Mouse (Mus musculus): ENCODE results near the gene Tubgcp5.

The Tubgcp5 gene

GRCm38 (mm10) chr7:55793952-55794603 lies at the start of gene Tubgcp5:
Gene Tubgcp5 (plus strand): TSS chr7:55794154.
- in situ Hi-C loops (cut with MboI, MseI): loop anchor here in 1 of 2 experiments (5.0 kb wide), 1 partner anchor 173 kb away; no protein-coding TSS in a partner anchor

GRCm38 (mm10) chr7:55744566-55745220 lies 49.3 kb upstream of the Tubgcp5 start:
- in situ Hi-C loops (cut with MboI, MseI): no loop called here

- in situ Hi-C loops (cut with MboI, MseI): no loop called here
Measured at GRCm38 (mm10) chr7:55750841-55751240, 43.1 kb upstream of the Tubgcp5 start.

GRCm38 (mm10) chr7:55759346-55759745 lies 34.6 kb upstream of the Tubgcp5 start:
- in situ Hi-C loops (cut with MboI, MseI): no loop called here

GRCm38 (mm10) chr7:55767926-55768325 lies 26.0 kb upstream of the Tubgcp5 start, which contains the start of gene Siglech:
Gene Siglech (plus strand): TSS chr7:55768178.
- in situ Hi-C loops (cut with MboI, MseI): no loop called here

- in situ Hi-C loops (cut with MboI, MseI): no loop called here
Measured at GRCm38 (mm10) chr7:55780011-55780410, 13.9 kb upstream of the Tubgcp5 start.

GRCm38 (mm10) chr7:55782493-55782892 lies 11.5 kb upstream of the Tubgcp5 start:
- in situ Hi-C loops (cut with MboI, MseI): no loop called here

GRCm38 (mm10) chr7:55784580-55784979 lies 9.4 kb upstream of the Tubgcp5 start:
- in situ Hi-C loops (cut with MboI, MseI): no loop called here

- in situ Hi-C loops (cut with MboI, MseI): loop anchor here in 1 of 2 experiments (5.0 kb wide), 1 partner anchor 177 kb away; no protein-coding TSS in a partner anchor
Measured at GRCm38 (mm10) chr7:55790586-55790985, 3.4 kb upstream of the Tubgcp5 start.

- in situ Hi-C loops (cut with MboI, MseI): loop anchor here in 1 of 2 experiments (5.0 kb wide), 1 partner anchor 175 kb away; no protein-coding TSS in a partner anchor
Measured at GRCm38 (mm10) chr7:55792280-55792679, 1.7 kb upstream of the Tubgcp5 start.

GRCm38 (mm10) chr7:55793236-55793951 lies 560 bp upstream of the Tubgcp5 start:
- in situ Hi-C loops (cut with MboI, MseI): loop anchor here in 1 of 2 experiments (5.0 kb wide), 1 partner anchor 174 kb away; no protein-coding TSS in a partner anchor

- in situ Hi-C loops (cut with MboI, MseI): no loop called here
Measured at GRCm38 (mm10) chr7:55799981-55800380, 6.0 kb downstream of the Tubgcp5 start.

GRCm38 (mm10) chr7:55809967-55810366 lies 16.0 kb downstream of the Tubgcp5 start:
- in situ Hi-C loops (cut with MboI, MseI): no loop called here

- in situ Hi-C loops (cut with MboI, MseI): no loop called here
Measured at GRCm38 (mm10) chr7:55824468-55824867, 30.5 kb downstream of the Tubgcp5 start.

- in situ Hi-C loops (cut with MboI, MseI): no loop called here
Measured at GRCm38 (mm10) chr7:55827551-55827950, 33.6 kb downstream of the Tubgcp5 start.

- in situ Hi-C loops (cut with MboI, MseI): no loop called here
Measured at GRCm38 (mm10) chr7:55836877-55837276, 42.9 kb downstream of the Tubgcp5 start.

- in situ Hi-C loops (cut with MboI, MseI): no loop called here
Measured at GRCm38 (mm10) chr7:55841445-55841844, 47.5 kb downstream of the Tubgcp5 start, which contains the start of gene Cyfip1. Gene Cyfip1 (plus strand): TSS chr7:55841745.

- in situ Hi-C loops (cut with MboI, MseI): no loop called here
Measured at GRCm38 (mm10) chr7:55841977-55842503, 48.1 kb downstream of the Tubgcp5 start.

GRCm38 (mm10) chr7:55842504-55843152 lies 48.7 kb downstream of the Tubgcp5 start:
- in situ Hi-C loops (cut with MboI, MseI): no loop called here

GRCm38 (mm10) chr7:55846606-55847312 lies 52.8 kb downstream of the Tubgcp5 start:
- in situ Hi-C loops (cut with MboI, MseI): no loop called here

Data from T-helper 17 cell (primary cell).